In the genomic region with DNA sequence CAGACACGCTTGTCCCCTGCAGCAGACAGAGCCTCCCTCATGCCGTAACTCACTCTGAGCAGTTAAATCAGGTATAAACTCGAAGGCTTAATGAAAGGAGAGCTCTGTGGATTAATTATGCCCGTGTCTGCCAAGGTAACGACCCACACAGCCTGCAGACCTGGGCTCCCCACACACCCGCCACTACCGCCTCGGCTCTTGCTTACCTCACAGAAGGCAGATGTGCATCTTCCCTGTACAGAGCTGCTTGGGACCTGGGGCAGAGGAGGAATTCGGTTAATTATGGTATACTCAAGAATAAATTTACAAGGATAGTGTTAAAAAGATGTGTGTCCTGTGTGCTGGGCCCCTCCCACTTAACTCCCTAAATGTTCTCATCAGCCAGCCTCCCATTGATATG, we compare ENCODE assay signal across 23 mouse cellular contexts.
DNase-seq lines count a peak whose midpoint lies in the region; ATAC-seq and TF ChIP-seq lines count a peak whose summit lies in the region.
"Had no signal": no experiment of that assay in that cellular context is flagged by ENCODE, and none has a peak within 500 bp of the region (broad histone marks: within the 10 kb centered on the region; RNA-seq: fewer than 3 reads in every experiment).

No protein-coding gene starts in this region.

- no peaks in the 10 kb centered on the region for H3K27me3 ChIP-seq in forebrain, embryonic 10.5 days (ENCODE audit: poor library complexity, severe bottlenecking)
- H3K27me3 ChIP-seq in forebrain, embryonic 14.5 days (replicated peaks; ENCODE audit: control insufficient read depth, insufficient read depth, low read length), result no peaks in the 10 kb centered on the region
- no peaks in the 10 kb centered on the region for H3K27me3 ChIP-seq in kidney, postnatal 0 days (ENCODE audit: insufficient read depth, low read length)
- H3K27me3 ChIP-seq in midbrain, postnatal 0 days (ENCODE audit: insufficient read depth, low read length), result no peaks in the 10 kb centered on the region
- H3K27me3 ChIP-seq in midbrain, embryonic 14.5 days (ENCODE audit: control insufficient read depth, insufficient read depth, low read length), result no peaks in the 10 kb centered on the region
- no peaks in the 10 kb centered on the region for H3K27me3 ChIP-seq in neural tube, embryonic 14.5 days (ENCODE audit: control insufficient read depth, insufficient read depth, low read length)
- H3K27me3 ChIP-seq in stomach, postnatal 0 days (ENCODE audit: control insufficient read depth, insufficient read depth, low read length), result no peaks in the 10 kb centered on the region
- H3K27me3 ChIP-seq: forebrain, embryonic 15.5 days; heart, embryonic 15.5 days; hindbrain, embryonic 13.5 days had no signal

- H3K9me3 ChIP-seq in forebrain, embryonic 10.5 days, result no peaks in the 10 kb centered on the region
- H3K9me3 ChIP-seq in forebrain, embryonic 14.5 days (replicated peaks; ENCODE audit: control insufficient read depth, low read length), result no peaks in the 10 kb centered on the region
- H3K9me3 ChIP-seq in kidney, postnatal 0 days (replicated peaks; ENCODE audit: low read length), result no peaks in the 10 kb centered on the region
- no peaks in the 10 kb centered on the region for H3K9me3 ChIP-seq in midbrain, postnatal 0 days (ENCODE audit: low read length)
- H3K9me3 ChIP-seq in midbrain, embryonic 14.5 days (ENCODE audit: control insufficient read depth, low read length), result no peaks in the 10 kb centered on the region
- H3K9me3 ChIP-seq in neural tube, embryonic 14.5 days (ENCODE audit: control insufficient read depth, low read length), result no peaks in the 10 kb centered on the region
- H3K9me3 ChIP-seq in stomach, postnatal 0 days (ENCODE audit: control insufficient read depth, low read length), result no peaks in the 10 kb centered on the region
- H3K9me3 ChIP-seq: forebrain, embryonic 15.5 days; heart, embryonic 12.5 days; heart, embryonic 15.5 days; hindbrain, embryonic 10.5 days; hindbrain, embryonic 13.5 days had no signal

- WGBS in forebrain, embryonic 10.5 days, result 81% methylated on average over 9 of the region's 9 CpGs
- WGBS in forebrain, embryonic 14.5 days, result 45% methylated on average over 9 of the region's 9 CpGs
- 31% methylated on average over 9 of the region's 9 CpGs for WGBS in kidney, postnatal 0 days
- WGBS in midbrain, postnatal 0 days, result 76% methylated on average over 9 of the region's 9 CpGs
- 77% methylated on average over 9 of the region's 9 CpGs for WGBS in midbrain, embryonic 14.5 days
- WGBS in neural tube, embryonic 14.5 days, result 48% methylated on average over 9 of the region's 9 CpGs
- WGBS in stomach, postnatal 0 days, result 69% methylated on average over 9 of the region's 9 CpGs

- peak overlapping the region; percentile 53; the same call in 1 of the 2 replicates for H3K27ac ChIP-seq in forebrain, embryonic 10.5 days
- no peak overlapping the region for H3K27ac ChIP-seq in forebrain, embryonic 14.5 days (ENCODE audit: low read depth, low read length)
- no peak overlapping the region for H3K27ac ChIP-seq in kidney, postnatal 0 days
- no peak overlapping the region for H3K27ac ChIP-seq in midbrain, postnatal 0 days (ENCODE audit: low read depth, low read length)
- H3K27ac ChIP-seq in midbrain, embryonic 14.5 days (replicated peaks; ENCODE audit: low read depth, low read length), result no peak overlapping the region
- no peak overlapping the region for H3K27ac ChIP-seq in neural tube, embryonic 14.5 days (ENCODE audit: low read depth, low read length)
- H3K27ac ChIP-seq in stomach, postnatal 0 days (replicated peaks), result no peak overlapping the region
- H3K27ac ChIP-seq: forebrain, embryonic 15.5 days; heart, embryonic 15.5 days; hindbrain, embryonic 10.5 days; hindbrain, embryonic 13.5 days had no signal

- H3K4me3 ChIP-seq in forebrain, embryonic 10.5 days, result no peak overlapping the region
- no peak overlapping the region for H3K4me3 ChIP-seq in forebrain, embryonic 14.5 days (ENCODE audit: low read depth, low read length)
- H3K4me3 ChIP-seq in kidney, postnatal 0 days (replicated peaks; ENCODE audit: low read depth, low read length), result no peak overlapping the region
- no peak overlapping the region for H3K4me3 ChIP-seq in midbrain, postnatal 0 days (ENCODE audit: low read depth, low read length)
- no peak overlapping the region for H3K4me3 ChIP-seq in midbrain, embryonic 14.5 days (replicated peaks; ENCODE audit: low read depth, low read length)
- H3K4me3 ChIP-seq in neural tube, embryonic 14.5 days (ENCODE audit: low read depth, low read length), result no peak overlapping the region
- no peak overlapping the region for H3K4me3 ChIP-seq in stomach, postnatal 0 days (ENCODE audit: low read depth, low read length)
- H3K4me3 ChIP-seq: forebrain, embryonic 15.5 days; heart, embryonic 12.5 days; heart, embryonic 15.5 days; hindbrain, embryonic 10.5 days; hindbrain, embryonic 13.5 days had no signal

- peaks cover 18% of the 10 kb centered on the region; the same call in 1 of the 2 replicates for H3K4me1 ChIP-seq in forebrain, embryonic 10.5 days
- H3K4me1 ChIP-seq in forebrain, embryonic 14.5 days (ENCODE audit: control insufficient read depth, insufficient read depth, low read length), result no peaks in the 10 kb centered on the region
- H3K4me1 ChIP-seq in kidney, postnatal 0 days (replicated peaks; ENCODE audit: insufficient read depth, low read length), result no peaks in the 10 kb centered on the region
- no peaks in the 10 kb centered on the region for H3K4me1 ChIP-seq in midbrain, postnatal 0 days (ENCODE audit: insufficient read depth, low read length)
- H3K4me1 ChIP-seq in midbrain, embryonic 14.5 days (ENCODE audit: control insufficient read depth, insufficient read depth, low read length), result no peaks in the 10 kb centered on the region
- H3K4me1 ChIP-seq in neural tube, embryonic 14.5 days (ENCODE audit: control insufficient read depth, insufficient read depth, low read length), result no peaks in the 10 kb centered on the region
- no peaks in the 10 kb centered on the region for H3K4me1 ChIP-seq in stomach, postnatal 0 days (replicated peaks; ENCODE audit: control insufficient read depth, insufficient read depth)
- H3K4me1 ChIP-seq: forebrain, embryonic 15.5 days; heart, embryonic 12.5 days; heart, embryonic 15.5 days had no signal

- no peak overlapping the region for H3K9ac ChIP-seq in forebrain, embryonic 14.5 days (ENCODE audit: low read length)
- H3K9ac ChIP-seq in kidney, postnatal 0 days (ENCODE audit: low read depth, low read length), result no peak overlapping the region
- H3K9ac ChIP-seq in midbrain, postnatal 0 days (replicated peaks; ENCODE audit: low read length, poor library complexity, severe bottlenecking), result no peak overlapping the region
- H3K9ac ChIP-seq in midbrain, embryonic 14.5 days (replicated peaks; ENCODE audit: low read length), result no peak overlapping the region
- H3K9ac ChIP-seq in neural tube, embryonic 14.5 days (replicated peaks; ENCODE audit: low read depth, low read length), result no peak overlapping the region
- H3K9ac ChIP-seq in stomach, postnatal 0 days (ENCODE audit: low read length), result no peak overlapping the region
- H3K9ac ChIP-seq: forebrain, embryonic 15.5 days; heart, embryonic 12.5 days; heart, embryonic 15.5 days; hindbrain, embryonic 13.5 days had no signal

- ATAC-seq in forebrain, embryonic 14.5 days, result no peak
- ATAC-seq in kidney, postnatal 0 days (replicated peaks; ENCODE audit: low FRiP score, low read depth), result no peak
- ATAC-seq in midbrain, postnatal 0 days (ENCODE audit: low FRiP score), result peak; percentile 34; the same call in 1 of the 2 replicates
- no peak for ATAC-seq in midbrain, embryonic 14.5 days (ENCODE audit: low FRiP score, low TSS enrichment)
- peak; percentile 54 for ATAC-seq in neural tube, embryonic 14.5 days (ENCODE audit: low read depth)
- ATAC-seq in stomach, postnatal 0 days (ENCODE audit: low FRiP score, low TSS enrichment), result no peak
- ATAC-seq: activated CD4-positive, CD25-positive, alpha-beta regulatory T cell, adult 4 months; forebrain, embryonic 15.5 days had no signal

- TF ChIP-seq EP300 in stomach, postnatal 0 days (optimal IDR thresholded peaks at IDR 0.05), result no peak

- no peaks in the 10 kb centered on the region for H3K36me3 ChIP-seq in forebrain, embryonic 10.5 days (replicated peaks)
- no peaks in the 10 kb centered on the region for H3K36me3 ChIP-seq in forebrain, embryonic 14.5 days (ENCODE audit: control insufficient read depth, insufficient read depth, low read length)
- H3K36me3 ChIP-seq in kidney, postnatal 0 days (ENCODE audit: insufficient read depth, low read length), result no peaks in the 10 kb centered on the region
- H3K36me3 ChIP-seq in midbrain, postnatal 0 days (ENCODE audit: insufficient read depth, low read length), result no peaks in the 10 kb centered on the region
- H3K36me3 ChIP-seq in midbrain, embryonic 14.5 days (ENCODE audit: control insufficient read depth, insufficient read depth, low read length), result no peaks in the 10 kb centered on the region
- H3K36me3 ChIP-seq in neural tube, embryonic 14.5 days (ENCODE audit: control insufficient read depth, insufficient read depth, low read length), result no peaks in the 10 kb centered on the region
- no peaks in the 10 kb centered on the region for H3K36me3 ChIP-seq in stomach, postnatal 0 days (ENCODE audit: control insufficient read depth, insufficient read depth, low read length)
- H3K36me3 ChIP-seq: forebrain, embryonic 15.5 days; heart, embryonic 12.5 days; heart, embryonic 15.5 days; hindbrain, embryonic 10.5 days; hindbrain, embryonic 13.5 days had no signal

- H3K4me2 ChIP-seq in forebrain, embryonic 14.5 days (ENCODE audit: low read length), result no peak overlapping the region
- no peak overlapping the region for H3K4me2 ChIP-seq in kidney, postnatal 0 days (ENCODE audit: low read length)
- no peak overlapping the region for H3K4me2 ChIP-seq in midbrain, postnatal 0 days (ENCODE audit: low read depth, low read length, poor library complexity, severe bottlenecking)
- H3K4me2 ChIP-seq in midbrain, embryonic 14.5 days (ENCODE audit: low read length), result no peak overlapping the region
- H3K4me2 ChIP-seq in neural tube, embryonic 14.5 days (ENCODE audit: low read depth, low read length), result no peak overlapping the region
- H3K4me2 ChIP-seq in stomach, postnatal 0 days (replicated peaks; ENCODE audit: low read depth), result no peak overlapping the region
- H3K4me2 ChIP-seq: forebrain, embryonic 15.5 days; heart, embryonic 12.5 days; heart, embryonic 15.5 days; hindbrain, embryonic 13.5 days had no signal

- no peak for TF ChIP-seq CTCF in kidney, postnatal 0 days (IDR thresholded peaks at IDR 0.05; ENCODE audit: low read depth)
- no peak for TF ChIP-seq CTCF in midbrain, postnatal 0 days (IDR thresholded peaks at IDR 0.05)
- TF ChIP-seq CTCF in stomach, postnatal 0 days (IDR thresholded peaks at IDR 0.05; ENCODE audit: low read depth), result no peak

- DNase-seq in forebrain, embryonic 10.5 days (ENCODE audit: extremely low spot score, low spot score), result no peak
- DNase-seq in forebrain, embryonic 14.5 days (ENCODE audit: low spot score), result no peak
- peak; percentile 5 for DNase-seq in kidney, postnatal 0 days (ENCODE audit: low spot score)
- no peak for DNase-seq in kidney, postnatal 36 days
- DNase-seq in midbrain, postnatal 0 days (ENCODE audit: low spot score), result no peak
- no peak for DNase-seq in midbrain, embryonic 14.5 days
- no peak for DNase-seq in stomach, postnatal 0 days (ENCODE audit: low spot score)
- DNase-seq: adrenal gland, adult 8-10 months; adrenal gland, postnatal 25 days; cerebellum, adult 18-20 months; cerebellum, adult 9-10 months; cerebellum, postnatal 14 days; gastrocnemius, postnatal 25 days; heart, adult 18-20 months; heart, postnatal 10 days; heart, postnatal 36 days had no signal

Comparison
In these comparisons a context has a peak if more than half of its experiments do, and no peak if none do; other contexts are left out.
1. ATAC-seq: peak in midbrain, postnatal 0 days (single experiment) and neural tube, embryonic 14.5 days (single experiment); none in forebrain, embryonic 14.5 days (single experiment), kidney, postnatal 0 days (single experiment), midbrain, embryonic 14.5 days (single experiment) and stomach, postnatal 0 days (single experiment).